Mouse (Mus musculus): ENCODE data around the gene Fanci.
A peak's percentile ranks its signal among the peaks of the same experiment; 100 is the strongest.

Fanci gene

GRCm38 (mm10) chr7:79387140-79387539 is 4.6 kb upstream of the Fanci start:
- no peak for DNase-seq (ENCODE audit: low spot score in 2 of 2)

GRCm38 (mm10) chr7:79387991-79388390 is 3.7 kb upstream of the Fanci start:
- DNase-seq (ENCODE audit: low spot score in 2 of 2), result no peak

- DNase-seq (ENCODE audit: low spot score in 2 of 2), result no peak
Observed at GRCm38 (mm10) chr7:79388671-79389206, 3.0 kb upstream of the Fanci start.

- DNase-seq (ENCODE audit: low spot score in 2 of 2), result no peak
Observed at GRCm38 (mm10) chr7:79390141-79390708, 1.5 kb upstream of the Fanci start.

- DNase-seq (ENCODE audit: low spot score in 2 of 2), result no peak
Observed at GRCm38 (mm10) chr7:79391471-79391870, 258 bp upstream of the Fanci start.

GRCm38 (mm10) chr7:79392860-79393513 is 1.3 kb downstream of the Fanci start:
- DNase-seq (ENCODE audit: low spot score in 2 of 2), result peak; percentile 21 to 43

- DNase-seq (ENCODE audit: low spot score in 2 of 2), result no peak
Observed at GRCm38 (mm10) chr7:79393924-79394323, 2.2 kb downstream of the Fanci start.

- DNase-seq (ENCODE audit: low spot score in 2 of 2), result no peak
Observed at GRCm38 (mm10) chr7:79394666-79395065, 2.9 kb downstream of the Fanci start.

- no peak for DNase-seq (ENCODE audit: low spot score in 2 of 2)
Observed at GRCm38 (mm10) chr7:79395186-79395585, 3.5 kb downstream of the Fanci start.

GRCm38 (mm10) chr7:79397446-79397963 is 5.8 kb downstream of the Fanci start:
- DNase-seq (ENCODE audit: low spot score in 2 of 2), result no peak

- no peak for DNase-seq (ENCODE audit: low spot score in 2 of 2)
Observed at GRCm38 (mm10) chr7:79398426-79398825, 6.7 kb downstream of the Fanci start.

- DNase-seq (ENCODE audit: low spot score in 2 of 2), result no peak
Observed at GRCm38 (mm10) chr7:79398971-79399370, 7.2 kb downstream of the Fanci start.

- DNase-seq (ENCODE audit: low spot score in 2 of 2), result no peak
Observed at GRCm38 (mm10) chr7:79400296-79400695, 8.6 kb downstream of the Fanci start.

GRCm38 (mm10) chr7:79414449-79415375 is 23.0 kb downstream of the Fanci start:
- no peak for DNase-seq (ENCODE audit: low spot score in 2 of 2)

- no peak for DNase-seq (ENCODE audit: low spot score in 2 of 2)
Observed at GRCm38 (mm10) chr7:79419950-79420349, 28.2 kb downstream of the Fanci start.

- no peak for DNase-seq (ENCODE audit: low spot score in 2 of 2)
Observed at GRCm38 (mm10) chr7:79422876-79423275, 31.1 kb downstream of the Fanci start.

- no peak for DNase-seq (ENCODE audit: low spot score in 2 of 2)
Observed at GRCm38 (mm10) chr7:79425804-79426203, 34.1 kb downstream of the Fanci start.

GRCm38 (mm10) chr7:79428243-79428642 is 36.5 kb downstream of the Fanci start:
- DNase-seq (ENCODE audit: low spot score in 2 of 2), result no peak

GRCm38 (mm10) chr7:79440035-79440434 is 48.3 kb downstream of the Fanci start:
- DNase-seq (ENCODE audit: low spot score in 2 of 2), result no peak

GRCm38 (mm10) chr7:79447048-79447447 is 55.3 kb downstream of the Fanci start:
- DNase-seq (ENCODE audit: low spot score in 2 of 2), result no peak

GRCm38 (mm10) chr7:79447486-79447885 is 55.8 kb downstream of the Fanci start:
- no peak for DNase-seq (ENCODE audit: low spot score in 2 of 2)

GRCm38 (mm10) chr7:79461721-79462120 is 70.0 kb downstream of the Fanci start:
- no peak for DNase-seq (ENCODE audit: low spot score in 2 of 2)

Data from spleen, postnatal 36 days (tissue).